Mouse (Mus musculus) CH12.LX (cell line): ENCODE results near the gene 3110009E18Rik. TPM values are rescaled to one million over a fixed set of nuclear protein-coding genes. Genes with fewer than 3 reads are reported as not detected.

Experiments
- DNase-seq: peaks from one replicate; pipeline ENCODE4 v3.0.0-alpha.2; 2013; ENCODE audit errors: extremely low read depth
- H3K27ac ChIP-seq: 2 replicates; pipeline ENCODE4 v1.5.1; 2012; ENCODE audit warnings: low read depth, mild to moderate bottlenecking, control low read depth, moderate library complexity; ENCODE audit not compliant: insufficient read depth
- H3K27me3 ChIP-seq: replicated peaks from 2 replicates; pipeline ENCODE3; 2012; ENCODE audit warnings: inconsistent platforms
- H3K36me3 ChIP-seq, 2 experiments: replicated peaks in 1 of 2; 2 replicates each; pipeline versions ENCODE3 to v1.6.1; 2012; ENCODE audit warnings: inconsistent platforms in 1 of 2, low read length in 1 of 2, mild to moderate bottlenecking in 1 of 2, mixed read lengths in 1 of 2, moderate library complexity in 1 of 2; ENCODE audit not compliant: control insufficient read depth in 1 of 2, insufficient read depth in 1 of 2
- H3K4me1 ChIP-seq, 2 experiments: 2 replicates each; pipeline ENCODE4 v1.6.1; 2012; ENCODE audit warnings: inconsistent platforms in 1 of 2, moderate library complexity in 1 of 2; ENCODE audit not compliant: insufficient read depth in 2 of 2, control insufficient read depth in 1 of 2
- H3K4me2 ChIP-seq: 2 replicates; pipeline ENCODE4 v1.6.1; 2012; ENCODE audit warnings: low read depth, mild to moderate bottlenecking, control low read depth; ENCODE audit not compliant: poor library complexity, insufficient read depth, severe bottlenecking
- H3K4me3 ChIP-seq, 3 experiments: fragments of 150-350 bp in 1 of 3; sonication (generic) in 1 of 3; replicated peaks in 1 of 3; 2 replicates each; pipeline versions ENCODE3 to v1.5.1; 2011 to 2012; ENCODE audit warnings: low read depth in 2 of 3, low read length in 2 of 3, mild to moderate bottlenecking in 2 of 3, moderate library complexity in 2 of 3, control low read depth in 1 of 3, improper control_type of control experiment in 1 of 3, inconsistent platforms in 1 of 3, mixed read lengths in 1 of 3; ENCODE audit not compliant: poor library complexity in 1 of 3
- H3K79me2 ChIP-seq: replicated peaks from 2 replicates; pipeline ENCODE4 v1.6.1; 2012; ENCODE audit warnings: mild to moderate bottlenecking, moderate library complexity; ENCODE audit not compliant: control insufficient read depth, poor library complexity, insufficient read depth, severe bottlenecking; ENCODE audit errors: extremely low read depth
- H3K9ac ChIP-seq: 2 replicates; pipeline ENCODE4 v1.6.1; 2012; ENCODE audit warnings: low read depth, mild to moderate bottlenecking, control low read depth, moderate library complexity; ENCODE audit not compliant: insufficient read depth
- H3K9me3 ChIP-seq: replicated peaks from 2 replicates; pipeline ENCODE3; 2012; ENCODE audit warnings: low read length, inconsistent platforms, mixed read lengths
- BHLHE40 ChIP-seq: IDR thresholded peaks from 2 replicates; pipeline ENCODE4 v1.6.1; 2011; ENCODE audit warnings: mild to moderate bottlenecking, low read depth, low read length, improper control_type of control experiment
- CHD2 ChIP-seq: IDR thresholded peaks from 2 replicates; pipeline ENCODE4 v1.6.1; 2011; ENCODE audit warnings: low read length, improper control_type of control experiment
- CTCF ChIP-seq, 2 experiments: IDR thresholded peaks in 1 of 2; conservative IDR thresholded peaks in 1 of 2; 2 replicates each; pipeline ENCODE4 v1.5.1; 2011 to 2012; ENCODE audit warnings: low read depth in 2 of 2, low read length in 2 of 2, improper control_type of control experiment in 1 of 2, inconsistent platforms in 1 of 2, mild to moderate bottlenecking in 1 of 2, moderate library complexity in 1 of 2
- E2F4 ChIP-seq: IDR thresholded peaks from 2 replicates; pipeline ENCODE4 v1.6.1; 2011; ENCODE audit warnings: low read depth, low read length, improper control_type of control experiment; ENCODE audit not compliant: insufficient replicate concordance
- ELF1 ChIP-seq: IDR thresholded peaks from 2 replicates; pipeline ENCODE4 v1.6.1; 2014; ENCODE audit warnings: low read depth, mild to moderate bottlenecking, inconsistent platforms, low read length, improper control_type of control experiment
- EP300 ChIP-seq: IDR thresholded peaks from 2 replicates; pipeline ENCODE4 v1.6.1; 2011; ENCODE audit warnings: low read length, improper control_type of control experiment
- ETS1 ChIP-seq: conservative IDR thresholded peaks from 2 replicates; pipeline ENCODE4 v1.6.1; 2012; ENCODE audit warnings: low read depth, mild to moderate bottlenecking, inconsistent platforms, low read length, improper control_type of control experiment, moderate library complexity
- GABPA ChIP-seq: IDR thresholded peaks from 2 replicates; pipeline ENCODE4 v1.6.1; 2012; ENCODE audit warnings: low read depth, low read length, improper control_type of control experiment, inconsistent platforms; ENCODE audit not compliant: insufficient replicate concordance
- IRF4 ChIP-seq: IDR thresholded peaks from 2 replicates; pipeline ENCODE4 v1.6.1; 2014; ENCODE audit warnings: low read depth, mild to moderate bottlenecking, inconsistent platforms, low read length, improper control_type of control experiment
- JUN ChIP-seq: IDR thresholded peaks from 2 replicates; pipeline ENCODE4 v1.6.1; 2011; ENCODE audit warnings: low read depth, mild to moderate bottlenecking, low read length, improper control_type of control experiment, moderate library complexity; ENCODE audit not compliant: insufficient read depth
- JUND ChIP-seq: conservative IDR thresholded peaks from 2 replicates; pipeline ENCODE4 v1.6.1; 2011; ENCODE audit warnings: low read depth, low read length, improper control_type of control experiment
- KAT2A ChIP-seq: IDR thresholded peaks from 2 replicates; pipeline ENCODE4 v1.6.1; 2012; ENCODE audit warnings: low read length, improper control_type of control experiment, inconsistent platforms; ENCODE audit not compliant: insufficient replicate concordance
- MAFK ChIP-seq: IDR thresholded peaks from 2 replicates; pipeline ENCODE4 v1.6.1; 2011; ENCODE audit warnings: low read length, improper control_type of control experiment; ENCODE audit not compliant: insufficient replicate concordance
- MAX ChIP-seq: IDR thresholded peaks from 2 replicates; pipeline ENCODE4 v1.6.1; 2011; ENCODE audit warnings: low read length, improper control_type of control experiment
- MAZ ChIP-seq: IDR thresholded peaks from 2 replicates; pipeline ENCODE4 v1.6.1; 2012; ENCODE audit warnings: low read depth, mild to moderate bottlenecking, inconsistent platforms, low read length, improper control_type of control experiment, moderate library complexity
- MXI1 ChIP-seq: IDR thresholded peaks from 2 replicates; pipeline ENCODE4 v1.6.1; 2011; ENCODE audit warnings: mild to moderate bottlenecking, low read depth, low read length, improper control_type of control experiment
- NELFE ChIP-seq: IDR thresholded peaks from 2 replicates; pipeline ENCODE4 v1.6.1; 2011; ENCODE audit warnings: low read depth, low read length, improper control_type of control experiment
- NRF1 ChIP-seq: IDR thresholded peaks from 2 replicates; pipeline ENCODE4 v1.6.1; 2014; ENCODE audit warnings: low read depth, mild to moderate bottlenecking, inconsistent platforms, low read length, improper control_type of control experiment, moderate library complexity
- PAX5 ChIP-seq: IDR thresholded peaks from 2 replicates; pipeline ENCODE4 v1.6.1; 2012; ENCODE audit warnings: low read length, inconsistent platforms, mixed read lengths
- POLR2A ChIP-seq: IDR thresholded peaks from 2 replicates; pipeline ENCODE4 v1.6.1; 2011; ENCODE audit warnings: low read depth, mild to moderate bottlenecking, improper control_type of control experiment, low read length
- POLR2AphosphoS2 ChIP-seq: IDR thresholded peaks from 2 replicates; pipeline ENCODE4 v1.6.1; 2011; ENCODE audit warnings: low read depth, low read length, improper control_type of control experiment
- RAD21 ChIP-seq: IDR thresholded peaks from 2 replicates; pipeline ENCODE4 v1.6.1; 2011; ENCODE audit warnings: low read depth, mild to moderate bottlenecking, low read length, improper control_type of control experiment, moderate library complexity
- RCOR1 ChIP-seq: conservative IDR thresholded peaks from 2 replicates; pipeline ENCODE4 v1.6.1; 2012; ENCODE audit warnings: low read depth, mild to moderate bottlenecking, inconsistent platforms, low read length, improper control_type of control experiment
- SIN3A ChIP-seq: IDR thresholded peaks from 2 replicates; pipeline ENCODE4 v1.6.1; 2012; ENCODE audit warnings: low read length, improper control_type of control experiment, inconsistent platforms
- SMC3 ChIP-seq: IDR thresholded peaks from 2 replicates; pipeline ENCODE4 v1.6.1; 2011; ENCODE audit warnings: low read depth, low read length, improper control_type of control experiment
- TBP ChIP-seq: conservative IDR thresholded peaks from 2 replicates; pipeline ENCODE4 v1.6.1; 2011; ENCODE audit warnings: low read depth, low read length, improper control_type of control experiment
- TCF12 ChIP-seq: IDR thresholded peaks from 2 replicates; pipeline ENCODE4 v1.6.1; 2014; ENCODE audit warnings: low read depth, mild to moderate bottlenecking, inconsistent platforms, low read length, improper control_type of control experiment
- UBTF ChIP-seq: IDR thresholded peaks from 2 replicates; pipeline ENCODE4 v1.6.1; 2012; ENCODE audit warnings: low read depth, mild to moderate bottlenecking, inconsistent platforms, low read length, improper control_type of control experiment, moderate library complexity
- USF1 ChIP-seq: IDR thresholded peaks from 2 replicates; pipeline ENCODE4 v1.6.1; 2014; ENCODE audit warnings: low read depth, mild to moderate bottlenecking, inconsistent platforms, low read length, improper control_type of control experiment
- USF2 ChIP-seq: conservative IDR thresholded peaks from 2 replicates; pipeline ENCODE4 v1.6.1; 2011; ENCODE audit warnings: low read depth, low read length, improper control_type of control experiment
- ZC3H11A ChIP-seq: IDR thresholded peaks from 2 replicates; pipeline ENCODE4 v1.6.1; 2012; ENCODE audit warnings: low read depth, mild to moderate bottlenecking, inconsistent platforms, low read length, improper control_type of control experiment
- ZKSCAN1 ChIP-seq: IDR thresholded peaks from 2 replicates; pipeline ENCODE4 v1.6.1; 2012; ENCODE audit warnings: low read depth, inconsistent platforms, low read length, improper control_type of control experiment, borderline replicate concordance
- ZMIZ1 ChIP-seq: IDR thresholded peaks from 2 replicates; pipeline ENCODE4 v1.6.1; 2012; ENCODE audit warnings: low read depth, mild to moderate bottlenecking, inconsistent platforms, low read length, improper control_type of control experiment
- ZNF384 ChIP-seq: IDR thresholded peaks from 2 replicates; pipeline ENCODE4 v1.6.1; 2012; ENCODE audit warnings: low read depth, low read length, improper control_type of control experiment, inconsistent platforms
- dilution Hi-C: fragments of 300-500 bp; cut with MboI; formaldehyde crosslinking; loops from 2 replicates; pipeline ENCODE4 v1.14.3; 2020; ENCODE audit warnings: low sequenced_read_pairs; ENCODE audit not compliant: extremely low pct_unique_long_range_greater_than_20kb, extremely low pct_ligation_motif_present
- in situ Hi-C: fragments of 300-500 bp; cut with MboI; formaldehyde crosslinking; loops from 3 replicates; pipeline ENCODE4 v1.14.3; 2019; ENCODE audit warnings: low sequenced_read_pairs, low pct_ligation_motif_present, low pct_unique_long_range_greater_than_20kb, mixed read lengths
- polyA plus RNA-seq: library from polyadenylated mRNA; unstranded; fragments of >175 nt; gene quantifications from 2 replicates; pipeline ENCODE4 v1.2.1, GENCODE M21; 2012; ENCODE audit warnings: low read depth; ENCODE audit not compliant: insufficient read length
- total RNA-seq, 2 experiments: library from RNA; depleted of rRNA; stranded (reverse); fragments of 300-350 nt in 1 of 2; fragments of >200 nt in 1 of 2; gene quantifications; 2 replicates each; pipeline ENCODE4 v1.2.3; 2012 to 2014

The 3110009E18Rik gene
- total and polyA plus RNA-seq, 3 experiments: 2.7 to 5.9 (median 4.6) TPM

DNA sequence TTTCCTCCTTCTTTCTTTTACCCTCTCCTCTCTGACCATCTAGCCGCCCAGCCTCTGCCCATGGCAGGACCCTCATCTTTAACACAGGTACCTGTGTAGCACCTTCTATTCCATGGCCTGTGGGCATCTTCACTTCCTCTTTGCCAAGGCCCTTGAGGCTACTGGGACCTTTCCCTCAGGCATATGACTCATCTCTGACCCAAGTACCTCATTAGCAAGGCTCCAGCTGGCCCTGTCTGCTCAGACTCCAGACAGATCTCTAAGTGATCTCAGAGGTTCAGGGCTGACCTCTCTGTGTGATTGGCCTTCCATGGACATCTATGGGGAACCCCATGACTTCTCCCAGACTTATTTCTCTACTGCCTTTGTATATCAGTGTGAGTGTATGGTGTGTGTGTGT is 40.4 kb upstream of the 3110009E18Rik start:
- DNase-seq: peak; percentile 60
- TF ChIP-seq NELFE: no peak
- no peak for TF ChIP-seq JUND
- TF ChIP-seq TBP: no peak
- no peak for TF ChIP-seq RCOR1
- peak; percentile 88 for TF ChIP-seq IRF4
- TF ChIP-seq ZKSCAN1: no peak
- no peak for TF ChIP-seq CHD2
- no peak for TF ChIP-seq ZNF384
- TF ChIP-seq CTCF (conservative IDR thresholded peaks at IDR 0.05 in 1 of 2, IDR thresholded peaks at IDR 0.05 in 1 of 2; ENCODE audit: low read depth in 2 of 2, low read length in 2 of 2): no peak
- no peak for TF ChIP-seq RAD21
- no peak for TF ChIP-seq MAFK
- no peak for TF ChIP-seq MXI1
- TF ChIP-seq SMC3: no peak
- TF ChIP-seq MAZ: no peak
- no peak for TF ChIP-seq ZC3H11A
- TF ChIP-seq USF1: no peak
- no peak for TF ChIP-seq NRF1
- no peak for TF ChIP-seq GABPA
- TF ChIP-seq ETS1: peak; percentile 31; the same call in 1 of the 2 replicates
- no peak for TF ChIP-seq USF2
- no peak for TF ChIP-seq SIN3A
- peak; percentile 52; the same call in 1 of the 2 replicates for TF ChIP-seq JUN
- no peak for TF ChIP-seq POLR2AphosphoS2
- no peak for TF ChIP-seq PAX5
- TF ChIP-seq MAX: no peak
- no peak; the same call in 1 of the 2 replicates for TF ChIP-seq BHLHE40
- TF ChIP-seq POLR2A: no peak
- no peak for TF ChIP-seq KAT2A
- no peak for TF ChIP-seq E2F4
- peak; percentile 90 for TF ChIP-seq EP300
- no peak for TF ChIP-seq ELF1
- TF ChIP-seq UBTF: no peak
- no peak for TF ChIP-seq TCF12
- TF ChIP-seq ZMIZ1: no peak
- Histone ChIP-seq H3K4me2 (no peak overlapping the region), H3K9ac (no peak overlapping the region), H3K9me3 (no peaks in the 10 kb centered on the region), H3K27me3 (peaks cover 1% of the 10 kb centered on the region), H3K4me3 (no peak overlapping the region), H3K27ac (no peak overlapping the region), H3K79me2 (no peaks in the 10 kb centered on the region), H3K36me3 (no peaks in the 10 kb centered on the region), H3K4me1 (peaks cover 10 to 25% of the 10 kb centered on the region in 2 experiments)
- dilution Hi-C loops: no loop called here
- in situ Hi-C loops: no loop called here
